Mouse (Mus musculus) heart, adult 2 months (tissue): ENCODE results near the gene Dscam.

Experiments used
- CTCF ChIP-seq: fragments of 200-600 bp; IDR thresholded peaks from 2 replicates; pipeline ENCODE4 v1.8.1; 2022; ENCODE audit warnings: antibody characterized with exemption, mild to moderate bottlenecking, moderate library complexity
- EP300 ChIP-seq: fragments of 200-500 bp; IDR thresholded peaks from 2 replicates; pipeline ENCODE4 v1.6.1; 2011; ENCODE audit warnings: low read depth, low read length, control low read depth; ENCODE audit not compliant: insufficient read depth
- POLR2A ChIP-seq: fragments of 200-500 bp; IDR thresholded peaks from 2 replicates; pipeline ENCODE4 v1.6.1; 2011; ENCODE audit warnings: mild to moderate bottlenecking, low read depth, low read length, control low read depth; ENCODE audit not compliant: insufficient read depth

DNA sequence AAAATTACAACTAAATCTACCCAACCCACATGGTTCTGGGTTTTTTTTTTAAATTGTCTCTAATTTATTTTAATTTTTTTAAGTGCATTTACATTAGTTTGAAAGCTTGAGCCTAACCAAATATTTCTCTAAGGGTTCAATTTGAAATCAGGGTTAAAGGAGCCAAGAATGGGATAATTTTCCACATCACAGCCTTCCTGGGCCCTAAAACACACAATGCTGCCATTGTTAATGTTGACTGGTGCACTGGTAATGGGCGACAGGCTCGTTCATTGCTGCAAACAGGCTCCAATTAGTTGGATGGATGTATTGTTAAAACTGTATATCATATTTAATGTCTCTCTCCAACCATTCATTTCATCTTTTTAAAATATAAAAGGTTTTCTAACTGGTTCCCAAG is 48.8 kb upstream of the Dscam start:
- TF ChIP-seq CTCF, result no peak
- TF ChIP-seq POLR2A, result no peak
- no peak for TF ChIP-seq EP300
